Mouse (Mus musculus): ENCODE data around the gene Nktr.

The Nktr gene

DNA sequence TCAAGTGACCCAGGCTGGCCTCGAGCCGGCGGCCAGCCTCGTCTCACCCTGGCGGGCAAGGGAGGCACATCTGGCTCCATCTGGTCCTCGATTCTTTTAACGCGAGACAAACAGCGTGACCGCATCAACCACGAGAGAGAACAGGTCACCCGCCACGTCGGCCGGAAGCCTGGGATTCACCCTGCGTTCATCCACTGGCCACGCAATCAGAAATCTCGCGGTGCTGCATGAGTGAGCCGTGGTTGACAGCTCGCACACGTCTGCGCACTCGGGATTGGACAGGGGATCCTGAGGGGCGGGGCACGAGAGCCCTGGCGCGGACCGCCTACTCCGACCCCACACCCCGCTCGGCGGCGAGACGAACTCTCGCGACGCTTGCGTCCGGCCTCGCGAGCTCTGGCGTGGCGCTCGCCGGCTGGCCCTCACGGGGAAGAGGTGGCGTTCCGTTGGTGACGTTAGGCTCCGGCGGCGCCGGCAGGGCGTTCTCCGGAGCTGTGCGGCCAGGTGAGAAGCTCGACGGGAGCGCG lies at the start of gene Nktr:
Nktr (plus strand) TSS at position 378 of the 527 bp plus-strand sequence.
- peak; percentile 95 for DNase-seq

- DNase-seq, result peak; percentile 44 to 68
Measured at GRCm38 (mm10) chr9:121669348-121669791, 49.6 kb upstream of the Nktr start.

DNA sequence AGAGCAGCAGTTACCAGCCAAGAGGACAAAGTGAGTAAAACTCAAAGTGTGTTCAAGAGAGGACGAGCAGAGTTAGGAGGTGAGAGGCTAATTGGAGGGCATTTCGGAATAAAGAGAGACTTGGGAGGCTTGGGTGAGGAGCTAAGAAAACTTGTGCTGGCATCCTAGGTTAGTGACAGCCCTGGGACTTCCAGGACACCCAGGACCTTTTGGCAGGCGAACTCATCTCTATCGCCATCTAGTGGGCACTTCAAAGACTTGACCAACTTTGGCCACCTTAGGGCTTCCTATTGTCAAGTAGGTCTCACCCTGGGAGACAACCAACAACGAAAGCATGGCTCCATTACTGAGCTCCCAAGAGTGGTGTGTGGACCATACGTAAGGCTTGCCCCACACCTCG lies 47.7 kb upstream of the Nktr start:
- peak in 1 of 2 experiments; percentile 37 for DNase-seq

DNA sequence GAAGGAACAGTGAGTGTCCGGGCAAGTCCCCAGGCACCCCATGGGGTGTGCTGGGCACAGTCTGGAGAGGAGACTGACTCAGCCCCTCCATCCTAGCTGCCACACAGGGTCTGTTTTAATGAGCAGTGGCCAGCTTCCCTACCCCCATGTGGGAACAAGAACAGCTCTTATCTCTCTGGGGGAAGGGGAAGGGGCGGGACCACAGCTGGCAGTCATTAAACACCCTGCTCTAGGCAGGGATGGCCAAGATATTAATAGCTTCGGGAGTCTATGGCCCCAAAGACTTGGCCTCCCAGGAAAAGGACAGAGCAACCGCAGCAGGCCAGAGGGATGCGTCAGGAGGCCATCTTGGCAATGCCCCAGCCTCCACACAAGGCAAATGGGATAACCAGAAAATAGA lies 46.7 kb upstream of the Nktr start:
- DNase-seq, result no peak

DNA sequence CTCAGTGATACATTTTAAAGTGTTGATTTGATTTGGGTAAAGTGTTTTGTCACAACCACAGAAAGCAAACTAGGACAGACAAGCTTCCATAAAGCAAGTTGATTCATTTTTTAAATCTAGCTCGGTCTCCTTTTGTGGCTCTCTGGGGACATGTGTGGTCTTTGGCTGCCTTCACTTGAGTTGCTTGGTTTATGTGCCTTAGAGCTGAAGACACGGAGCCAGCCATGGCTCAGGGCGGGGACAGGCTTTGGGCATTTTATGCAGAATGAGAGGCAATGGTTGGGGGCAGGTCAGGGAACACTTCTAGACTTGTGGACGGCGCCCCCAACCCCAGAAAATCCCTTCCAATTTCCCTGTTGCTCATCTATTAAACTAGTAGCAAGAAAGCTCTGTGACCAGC lies 45.3 kb upstream of the Nktr start:
- no peak for DNase-seq

DNA sequence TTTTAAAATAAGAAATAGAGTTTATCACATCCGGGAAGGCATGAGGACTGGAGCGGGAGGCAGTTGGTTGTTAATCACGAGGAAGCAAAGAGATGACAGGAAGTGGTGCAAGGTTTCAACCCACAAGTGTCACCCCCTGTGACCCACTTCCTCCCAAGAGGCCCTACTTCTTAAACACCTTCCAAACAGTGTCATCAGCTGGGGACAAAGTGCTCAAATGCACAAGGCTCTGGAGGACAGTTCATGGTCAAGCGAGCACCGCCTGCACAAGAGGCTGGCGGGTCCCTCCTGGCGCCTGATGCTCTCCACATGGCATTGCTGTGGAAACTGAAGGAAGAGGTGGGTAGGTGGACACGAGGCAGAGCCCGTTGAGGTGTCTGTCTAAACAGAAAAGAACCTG lies 44.0 kb upstream of the Nktr start:
- peak; percentile 48 to 65 for DNase-seq

DNA sequence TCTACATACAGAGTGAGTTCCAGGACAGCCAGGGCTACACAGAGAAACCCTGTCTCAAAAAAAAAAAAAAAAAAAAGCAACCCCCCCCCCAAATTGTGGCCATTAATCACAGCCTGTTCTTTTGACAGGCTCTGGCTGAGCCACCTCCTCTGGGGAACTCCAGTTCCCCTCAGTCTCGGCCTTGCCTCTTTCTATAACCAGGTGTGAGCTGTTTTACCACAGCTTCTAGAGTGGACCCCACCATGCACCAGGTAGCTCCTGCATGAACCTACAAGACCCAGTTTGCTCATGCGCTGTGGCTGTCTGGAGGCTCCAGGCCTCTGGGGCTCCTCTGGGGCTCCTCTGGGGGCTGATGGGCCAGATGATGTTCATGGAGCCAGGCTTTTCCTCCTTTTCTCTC lies 43.4 kb upstream of the Nktr start:
- no peak for DNase-seq

- peak in 1 of 2 experiments; percentile 17 for DNase-seq
Measured at GRCm38 (mm10) chr9:121677069-121677468, 41.9 kb upstream of the Nktr start.

GRCm38 (mm10) chr9:121677476-121677875 lies 41.5 kb upstream of the Nktr start:
- no peak for DNase-seq

GRCm38 (mm10) chr9:121679549-121679948 lies 39.4 kb upstream of the Nktr start:
- peak in 1 of 2 experiments; percentile 52 for DNase-seq

DNA sequence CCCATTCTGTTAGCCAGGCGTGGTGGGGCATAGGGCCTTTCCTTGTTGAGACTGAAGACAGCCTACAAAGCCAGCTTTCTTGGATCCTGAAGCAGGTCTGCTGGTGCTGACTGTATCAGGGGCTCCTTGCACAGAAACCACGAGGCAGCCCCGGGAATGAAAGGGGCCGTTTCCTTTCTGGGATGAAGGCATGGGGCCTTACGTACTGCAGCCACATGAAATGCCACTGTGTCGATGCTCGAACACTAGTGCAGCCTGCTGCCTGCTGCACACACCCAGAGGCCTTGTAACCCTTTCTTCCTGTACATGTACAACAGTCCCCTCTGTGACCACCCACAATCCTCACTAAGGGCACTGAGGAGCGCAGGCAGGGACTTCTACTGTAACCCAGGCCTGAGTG lies 37.8 kb upstream of the Nktr start:
- DNase-seq, result no peak

DNA sequence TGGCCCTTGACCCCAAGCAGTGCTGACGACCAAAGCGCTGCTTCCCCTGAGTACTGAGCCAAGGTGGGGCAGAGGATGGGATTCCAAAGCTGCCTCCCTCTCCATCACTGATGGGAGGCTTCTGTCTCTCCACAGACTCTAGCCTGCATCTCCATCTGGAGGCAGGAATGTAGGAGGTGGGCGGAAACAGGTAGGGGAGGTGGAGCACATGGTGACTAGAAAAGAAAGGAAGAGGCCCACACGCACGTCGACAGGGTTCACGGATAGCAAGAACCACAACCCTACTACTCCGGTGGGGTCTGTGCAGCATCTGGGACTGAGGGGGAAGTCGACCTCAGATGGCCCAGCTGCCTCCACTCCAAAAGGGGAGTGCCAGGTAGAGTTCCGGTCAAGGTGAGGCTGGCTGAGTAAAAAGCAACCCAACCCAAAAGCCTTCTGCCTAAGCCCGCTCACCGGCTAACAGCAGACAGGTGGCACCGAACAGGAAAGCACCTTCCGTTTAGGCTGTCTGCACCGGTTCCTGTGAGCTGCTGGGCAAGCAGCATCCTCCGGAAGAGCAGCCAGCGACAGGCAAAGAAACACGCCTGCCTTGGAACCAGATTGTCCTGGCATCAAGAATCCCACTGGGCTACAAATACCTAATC lies 36.8 kb upstream of the Nktr start:
- DNase-seq, result peak in 1 of 2 experiments; percentile 19

GRCm38 (mm10) chr9:121684702-121685101 lies 34.3 kb upstream of the Nktr start:
- no peak for DNase-seq

- DNase-seq, result no peak
Measured at GRCm38 (mm10) chr9:121690200-121690651, 28.7 kb upstream of the Nktr start.

- DNase-seq, result no peak
Measured at GRCm38 (mm10) chr9:121690734-121691133, 28.2 kb upstream of the Nktr start.

- DNase-seq, result no peak
Measured at GRCm38 (mm10) chr9:121694736-121695135, 24.2 kb upstream of the Nktr start.

DNA sequence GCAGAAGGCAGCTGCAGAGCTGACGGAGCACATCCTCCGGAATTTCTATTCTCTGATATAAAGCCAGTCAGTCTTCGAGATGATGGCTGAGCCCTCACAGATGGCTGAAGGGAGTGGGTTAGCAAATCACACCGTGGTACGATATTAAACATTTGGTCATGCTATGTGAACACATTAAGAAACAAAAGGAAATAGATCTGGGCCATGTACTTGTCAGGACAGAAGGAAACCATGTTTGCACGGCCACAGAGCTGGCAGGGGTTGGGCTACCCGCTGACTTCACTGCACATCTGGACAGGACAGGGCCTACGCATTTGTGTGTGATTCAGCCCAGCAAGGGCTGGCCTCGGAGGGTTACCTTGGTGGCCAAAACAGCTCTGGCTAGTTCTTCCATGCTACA lies 22.3 kb upstream of the Nktr start:
- DNase-seq, result no peak

DNA sequence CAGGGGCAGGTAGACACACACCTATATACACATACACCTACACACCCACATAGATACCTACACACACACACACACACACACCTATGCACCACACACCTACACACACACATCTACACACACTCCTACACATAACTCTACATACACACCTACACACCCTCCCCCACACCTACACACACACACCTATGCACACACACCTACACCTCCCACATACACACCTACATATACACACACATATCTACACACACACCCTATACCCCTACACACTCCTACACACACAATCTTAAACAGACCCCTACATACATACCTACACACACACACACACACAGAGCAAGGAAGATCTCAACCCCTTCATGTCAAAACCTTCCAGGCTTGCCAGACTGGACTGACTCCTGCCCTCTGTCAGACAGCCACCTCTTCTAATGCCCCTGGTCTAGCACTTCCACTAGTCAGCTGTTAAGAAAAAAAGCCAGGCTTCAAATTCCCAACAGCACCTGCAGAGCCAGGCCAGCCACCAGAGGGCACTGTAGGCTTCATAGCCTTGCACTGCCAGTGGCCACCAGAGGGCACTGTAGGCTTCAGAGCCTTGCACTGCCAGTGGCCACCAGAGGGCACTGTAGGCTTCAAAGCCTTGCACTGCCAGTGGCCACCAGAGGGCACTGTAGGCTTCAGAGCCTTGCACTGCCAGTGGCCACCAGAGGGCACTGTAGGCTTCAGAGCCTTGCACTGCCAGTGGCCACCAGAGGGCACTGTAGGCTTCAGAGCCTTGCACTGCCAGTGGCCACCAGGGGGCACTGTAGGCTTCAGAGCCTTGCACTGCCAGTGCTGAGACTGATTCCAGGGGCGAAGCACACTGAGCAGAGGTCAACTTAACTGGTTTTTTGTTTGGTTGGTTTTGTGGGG lies 21.6 kb upstream of the Nktr start:
- DNase-seq, result peak; percentile 37 to 63

GRCm38 (mm10) chr9:121704261-121704645 lies 14.7 kb upstream of the Nktr start:
- DNase-seq, result no peak

- DNase-seq, result peak; percentile 86 to 93
Measured at GRCm38 (mm10) chr9:121704646-121705625, 14.0 kb upstream of the Nktr start, which contains the start of gene Sec22c. TSS of gene Sec22c (minus strand) at chr9:121705490.

- no peak for DNase-seq
Measured at GRCm38 (mm10) chr9:121706029-121706675, 12.8 kb upstream of the Nktr start.

DNA sequence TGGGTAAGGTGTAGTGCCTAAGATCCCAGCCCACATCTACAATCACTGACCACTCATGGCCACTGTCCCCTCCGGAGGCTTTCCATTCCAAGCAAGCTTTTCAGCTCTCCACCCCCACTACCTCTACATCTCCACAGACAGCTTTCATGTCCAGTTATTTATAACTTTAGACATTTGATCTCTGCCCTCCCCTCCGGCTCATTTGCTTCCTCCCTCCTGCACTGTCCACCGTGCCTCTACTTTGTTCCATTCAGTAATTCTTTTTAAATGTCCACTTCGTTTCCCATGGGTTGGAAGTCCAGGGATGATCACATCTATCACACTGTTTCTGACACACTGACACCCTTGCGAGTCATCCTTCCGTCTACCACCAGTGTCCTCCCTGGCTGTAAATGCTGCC lies 11.2 kb upstream of the Nktr start:
- DNase-seq, result no peak
